Mouse (Mus musculus) kidney, postnatal 0 days (tissue): ENCODE data around the gene Zfp341. TPM values are rescaled to one million over a fixed set of nuclear protein-coding genes. Genes with fewer than 3 reads are reported as not detected.

ENCODE experiments used
- ATAC-seq: fragments of 200-750 bp; cut with Nextera tagmentation; replicated peaks from 2 replicates; pipeline ENCODE4 v1.8.0; 2017; ENCODE audit warnings: low read depth, moderate number of reproducible peaks, moderate TSS enrichment, moderate library complexity; ENCODE audit not compliant: low FRiP score
- DNase-seq: peaks from one replicate; pipeline ENCODE4 v3.0.0-alpha.2; 2016; ENCODE audit warnings: low spot score
- H3K27ac ChIP-seq: fragments of 300-500 bp; sonication (generic); 2 replicates; pipeline ENCODE4 v1.5.1; 2014; ENCODE audit warnings: mild to moderate bottlenecking
- H3K27me3 ChIP-seq: fragments of 300-500 bp; sonication (generic); 2 replicates; pipeline ENCODE4 v1.6.1; 2014; ENCODE audit warnings: low read length, mixed read lengths; ENCODE audit not compliant: insufficient read depth
- H3K36me3 ChIP-seq: fragments of 300-500 bp; sonication (generic); 2 replicates; pipeline ENCODE4 v1.6.1; 2014; ENCODE audit warnings: low read length, mixed read lengths; ENCODE audit not compliant: insufficient read depth
- H3K4me1 ChIP-seq: fragments of 300-500 bp; sonication (generic); replicated peaks from 2 replicates; pipeline ENCODE4 v1.6.1; 2014; ENCODE audit warnings: antibody characterized with exemption, low read length, mixed read lengths; ENCODE audit not compliant: insufficient read depth
- H3K4me2 ChIP-seq: fragments of 300-500 bp; sonication (generic); 2 replicates; pipeline ENCODE4 v1.6.1; 2014; ENCODE audit warnings: mild to moderate bottlenecking, low read length, moderate library complexity, mixed read lengths
- H3K4me3 ChIP-seq: fragments of 300-500 bp; sonication (generic); replicated peaks from 2 replicates; pipeline ENCODE4 v1.5.1; 2014; ENCODE audit warnings: low read depth, low read length
- H3K9ac ChIP-seq: fragments of 300-500 bp; sonication (generic); 2 replicates; pipeline ENCODE4 v1.6.1; 2014; ENCODE audit warnings: low read depth, low read length
- H3K9me3 ChIP-seq: fragments of 300-500 bp; sonication (generic); replicated peaks from 2 replicates; pipeline ENCODE4 v1.6.1; 2016; ENCODE audit warnings: low read length, inconsistent platforms, mixed read lengths
- CTCF ChIP-seq: IDR thresholded peaks from 2 replicates; pipeline ENCODE4 v1.5.1; 2016; ENCODE audit warnings: antibody characterized with exemption, low read depth, mild to moderate bottlenecking, moderate library complexity
- WGBS: fragments of 180-500 bp; shearing (Covaris S2); extraction: QIAGEN DNeasy Blood & Tissue Kit; methylation state at CpG from one replicate; pipeline ENCODE4 v1.1.7; 2014; 5-methylcytosine and 5-hydroxymethylcytosine counted together
- polyA plus RNA-seq: library from polyadenylated mRNA; unstranded; fragments of >200 nt; fragmentation: Nextera tagmentation; extraction: Ambion mirVana; gene quantifications from 2 replicates; pipeline ENCODE4 v1.2.1, GENCODE M21; 2015

Zfp341 gene
- polyA plus RNA-seq, 1 experiment from 2014 or later: 0.80 TPM

DNA sequence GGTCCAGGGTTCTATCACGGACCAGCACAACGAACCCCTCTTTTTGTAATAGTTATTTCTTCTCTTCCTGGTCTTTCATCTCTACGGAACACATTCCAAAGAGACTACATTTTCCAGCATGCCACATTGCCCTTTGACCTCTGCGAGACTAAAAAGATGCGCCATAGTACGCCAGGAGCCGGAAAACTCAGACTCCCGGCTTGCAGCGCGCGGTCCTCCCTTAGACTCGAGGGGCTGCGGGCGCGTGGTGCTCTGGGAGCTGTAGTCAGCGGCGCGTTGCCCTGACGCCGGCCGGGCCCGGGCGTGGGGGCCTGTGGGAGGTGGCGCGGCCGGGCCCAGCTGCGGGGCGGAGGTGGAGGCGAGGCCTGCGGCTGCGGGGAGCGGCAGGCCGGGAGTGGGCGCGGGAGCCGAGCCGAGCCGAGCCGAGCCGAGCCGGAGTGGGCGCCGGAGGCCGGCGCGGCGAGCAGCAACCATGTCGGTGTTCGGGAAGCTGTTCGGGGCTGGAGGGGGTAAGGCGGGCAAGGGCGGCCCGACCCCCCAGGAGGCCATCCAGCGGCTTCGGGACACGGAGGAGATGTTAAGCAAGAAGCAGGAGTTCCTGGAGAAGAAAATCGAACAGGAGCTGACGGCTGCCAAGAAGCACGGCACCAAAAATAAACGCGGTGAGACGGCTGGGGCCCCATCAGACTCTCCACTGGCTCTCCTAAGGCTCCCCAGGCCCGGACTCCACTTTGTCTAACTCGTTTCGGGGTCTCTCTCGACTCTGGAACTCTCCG, 43.8 kb downstream of the Zfp341 start:
- H3K9me3 ChIP-seq: no peaks in the 10 kb centered on the region
- no peaks in the 10 kb centered on the region for H3K27me3 ChIP-seq
- peak; percentile 99 for ATAC-seq
- H3K4me1 ChIP-seq: peaks cover 21% of the 10 kb centered on the region
- TF ChIP-seq CTCF: no peak
- H3K27ac ChIP-seq: peak overlapping the region; percentile 93
- peak overlapping the region; percentile 77 for H3K4me2 ChIP-seq
- H3K9ac ChIP-seq: peak overlapping the region; percentile 77
- no peaks in the 10 kb centered on the region for H3K36me3 ChIP-seq
- H3K4me3 ChIP-seq: peak overlapping the region; percentile 61
- DNase-seq: peak; percentile 100
- WGBS: under 1% methylated on average over 65 of the region's 67 CpGs

DNA sequence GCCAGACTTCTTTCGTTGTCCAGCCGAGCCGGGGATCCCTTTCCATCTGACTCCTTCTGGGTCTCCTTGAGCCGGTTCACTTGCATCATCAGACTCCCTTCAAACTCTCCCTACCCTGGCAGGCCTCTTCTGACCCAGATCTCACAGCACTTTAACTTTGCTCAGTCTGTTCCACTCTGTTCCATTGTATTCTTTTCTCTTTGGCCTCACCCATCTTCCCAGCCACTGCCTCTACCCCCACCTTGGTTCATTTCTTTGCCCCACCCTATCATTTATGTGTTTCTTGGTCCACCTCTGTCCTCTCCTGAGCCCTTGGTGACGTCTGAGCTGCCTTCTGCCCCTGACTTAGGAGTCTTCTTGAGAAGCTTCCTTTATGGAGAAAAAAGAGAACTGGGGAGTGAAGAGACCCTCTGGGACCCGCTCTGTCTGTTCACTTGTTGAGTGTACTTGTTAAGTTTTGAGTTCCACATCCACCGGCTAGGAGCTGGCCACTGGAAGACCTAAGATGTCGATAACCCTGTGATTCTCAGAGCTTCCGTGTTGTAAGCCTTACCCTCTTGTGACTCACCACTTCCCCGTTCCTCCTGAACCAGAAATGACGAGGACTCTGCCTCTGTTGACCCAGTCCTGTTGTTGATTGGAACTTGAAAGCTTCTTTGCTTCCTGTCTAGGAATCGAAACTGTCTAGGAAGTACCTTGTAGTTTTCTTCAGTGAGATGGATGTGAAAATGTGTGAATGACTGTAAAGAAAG, 44.6 kb downstream of the Zfp341 start:
- DNase-seq (peak; percentile 81), ATAC-seq (0 out of 2 replicates have a peak, but pooled peaks have one; percentile 8)
- H3K4me2 ChIP-seq: peak overlapping the region; percentile 77
- no peaks in the 10 kb centered on the region for H3K36me3 ChIP-seq
- H3K4me3 ChIP-seq: peak overlapping the region; percentile 61
- TF ChIP-seq CTCF: no peak
- peak overlapping the region; percentile 77 for H3K9ac ChIP-seq
- 3% methylated on average over 12 of the region's 12 CpGs for WGBS
- peak overlapping the region; percentile 93 for H3K27ac ChIP-seq
- H3K27me3 ChIP-seq: no peaks in the 10 kb centered on the region
- H3K4me1 ChIP-seq: peaks cover 21% of the 10 kb centered on the region
- H3K9me3 ChIP-seq: no peaks in the 10 kb centered on the region

DNA sequence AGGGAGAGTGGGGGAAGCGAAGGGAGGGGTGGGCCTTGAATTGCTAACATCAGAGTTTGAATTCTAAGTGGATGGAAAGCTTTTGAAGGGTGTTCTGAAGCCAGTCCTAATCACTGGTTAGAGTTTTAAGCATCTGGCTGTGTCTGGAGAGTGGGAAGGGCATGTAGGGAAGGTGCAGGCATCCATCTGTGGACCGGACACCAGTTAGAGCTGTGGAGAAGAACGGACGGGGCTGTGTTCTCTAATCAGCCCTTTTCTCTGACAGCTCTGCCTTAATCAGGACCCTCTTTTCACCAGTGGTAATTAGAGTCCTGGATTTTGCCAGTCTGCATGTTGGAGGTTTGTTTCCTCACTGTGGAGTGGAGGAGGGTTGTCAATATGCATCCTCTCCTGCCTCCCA, 46.0 kb downstream of the Zfp341 start:
- Histone ChIP-seq H3K9ac (peak overlapping the region; percentile 13; the same call in 1 of the 2 replicates), H3K4me2 (peak overlapping the region; percentile 77), H3K4me3 (0 out of 2 replicates have a peak overlapping the region, but pooled peaks have one; percentile 1), H3K36me3 (no peaks in the 10 kb centered on the region), H3K4me1 (peaks cover 21% of the 10 kb centered on the region), H3K9me3 (no peaks in the 10 kb centered on the region), H3K27me3 (no peaks in the 10 kb centered on the region), H3K27ac (0 out of 2 replicates have a peak overlapping the region, but pooled peaks have one; percentile 47)
- ATAC-seq (no peak), DNase-seq (no peak)
- WGBS: 70% methylated on average over 4 of the region's 4 CpGs
- no peak for TF ChIP-seq CTCF

DNA sequence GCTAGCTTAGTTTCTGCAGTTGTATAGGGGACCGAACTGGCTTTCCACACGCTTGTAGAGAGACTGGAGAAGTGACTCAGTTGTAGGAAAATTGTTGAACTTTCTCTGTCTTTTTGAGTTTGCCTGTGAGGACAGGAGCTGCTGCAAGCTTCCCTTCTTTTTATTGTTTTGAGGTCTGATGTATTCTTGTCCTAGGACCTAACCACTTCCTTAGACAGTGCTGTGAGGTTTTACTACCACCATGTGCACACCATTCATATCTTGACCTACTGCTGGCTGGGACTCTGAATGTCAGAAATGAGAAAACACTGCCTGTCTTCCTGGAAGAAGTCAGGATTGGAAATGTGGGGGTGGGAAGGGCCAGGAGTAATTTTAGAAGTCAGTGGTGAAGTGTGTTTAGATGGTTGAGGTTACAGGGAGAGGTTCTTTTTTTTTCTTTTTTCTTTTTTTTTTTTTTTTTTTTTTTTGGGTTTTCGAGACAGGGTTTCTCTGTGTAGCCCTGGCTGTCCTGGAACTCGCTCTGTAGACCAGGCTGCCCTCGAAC, 46.5 kb downstream of the Zfp341 start:
- H3K4me1 ChIP-seq: peaks cover 21% of the 10 kb centered on the region
- no peak for TF ChIP-seq CTCF
- ATAC-seq (no peak), DNase-seq (peak; percentile 52)
- H3K27me3 ChIP-seq: no peaks in the 10 kb centered on the region
- 84% methylated on average over 4 of the region's 5 CpGs for WGBS
- H3K27ac ChIP-seq: 0 out of 2 replicates have a peak overlapping the region, but pooled peaks have one; percentile 47
- H3K9me3 ChIP-seq: no peaks in the 10 kb centered on the region
- H3K4me2 ChIP-seq: peak overlapping the region; percentile 77; the same call in 1 of the 2 replicates
- H3K36me3 ChIP-seq: no peaks in the 10 kb centered on the region
- H3K4me3 ChIP-seq: 0 out of 2 replicates have a peak overlapping the region, but pooled peaks have one; percentile 1
- peak overlapping the region; percentile 13; the same call in 1 of the 2 replicates for H3K9ac ChIP-seq

DNA sequence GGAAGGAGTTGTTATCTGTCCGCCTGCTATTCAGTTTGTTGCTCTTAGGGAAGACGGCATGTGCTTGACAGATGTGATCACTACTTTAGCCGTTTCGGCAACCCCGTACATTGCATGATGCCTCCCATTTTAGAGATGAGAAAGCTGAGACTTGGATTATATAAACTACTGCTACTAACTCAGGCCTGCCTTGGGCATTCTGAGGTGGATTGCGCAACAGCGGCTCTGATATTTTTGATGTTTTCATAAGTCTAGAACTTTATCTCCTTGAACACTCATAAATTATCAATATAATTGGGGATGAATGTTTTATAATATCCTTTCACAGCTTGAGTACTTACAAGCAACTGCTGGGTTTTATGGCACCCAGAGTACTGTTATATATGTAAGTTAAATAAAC, 55.6 kb downstream of the Zfp341 start:
- no peak overlapping the region for H3K27ac ChIP-seq
- DNase-seq (no peak), ATAC-seq (no peak)
- 0 out of 2 replicates have a peak, but pooled peaks cover 1% of the 10 kb centered on the region for H3K4me1 ChIP-seq
- H3K9me3 ChIP-seq: no peaks in the 10 kb centered on the region
- 71% methylated on average over 7 of the region's 7 CpGs for WGBS
- no peaks in the 10 kb centered on the region for H3K27me3 ChIP-seq
- TF ChIP-seq CTCF: no peak
- H3K9ac ChIP-seq: no peak overlapping the region
- no peak overlapping the region for H3K4me2 ChIP-seq
- H3K36me3 ChIP-seq: no peaks in the 10 kb centered on the region
- H3K4me3 ChIP-seq: no peak overlapping the region

DNA sequence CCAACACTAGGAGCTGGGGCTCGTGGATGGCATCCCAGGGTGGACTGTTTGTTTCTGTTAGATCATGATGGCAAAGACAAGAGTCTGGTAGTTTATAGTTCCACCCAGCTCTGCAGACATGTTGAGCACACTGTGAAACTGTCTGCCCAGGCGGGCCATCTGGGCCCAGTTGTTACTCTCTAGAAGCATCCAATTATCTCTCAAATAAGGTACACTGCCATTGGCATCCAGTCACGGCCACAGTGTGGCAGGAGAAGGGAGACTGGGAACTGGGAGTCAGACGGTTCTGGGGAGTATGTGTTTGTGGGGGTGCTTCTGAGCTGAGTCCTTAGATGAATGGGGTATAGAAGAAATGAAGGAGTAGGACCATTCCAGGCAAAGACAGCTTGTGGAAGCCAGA, 57.0 kb downstream of the Zfp341 start:
- Histone ChIP-seq H3K4me1 (0 out of 2 replicates have a peak, but pooled peaks cover 5% of the 10 kb centered on the region), H3K9me3 (no peaks in the 10 kb centered on the region), H3K36me3 (no peaks in the 10 kb centered on the region), H3K27me3 (no peaks in the 10 kb centered on the region), H3K27ac (no peak overlapping the region), H3K4me2 (no peak overlapping the region), H3K4me3 (no peak overlapping the region), H3K9ac (no peak overlapping the region)
- ATAC-seq: no peak
- WGBS: 68% methylated on average over 4 of the region's 4 CpGs
- no peak for DNase-seq
- no peak for TF ChIP-seq CTCF
